Mouse (Mus musculus) thymus, adult 2 months (tissue): ENCODE data around the gene Tnk2.

Source experiments
- CTCF ChIP-seq: fragments of 200-500 bp; IDR thresholded peaks from 2 replicates; pipeline ENCODE4 v1.5.1; 2012; ENCODE audit warnings: mild to moderate bottlenecking, control low read depth, low read length, moderate library complexity, borderline replicate concordance; ENCODE audit not compliant: control insufficient read depth, poor library complexity, insufficient read depth; ENCODE audit errors: extremely low read depth
- POLR2A ChIP-seq: fragments of 200-500 bp; IDR thresholded peaks from 2 replicates; pipeline ENCODE4 v1.6.1; 2012; ENCODE audit warnings: mild to moderate bottlenecking, low read length, control low read depth, moderate library complexity; ENCODE audit not compliant: control insufficient read depth, poor library complexity, insufficient read depth; ENCODE audit errors: extremely low read depth

GRCm38 (mm10) chr16:32723767-32724166 lies 80.1 kb downstream of the Tnk2 start:
- no peak for TF ChIP-seq POLR2A
- no peak for TF ChIP-seq CTCF
